Mouse (Mus musculus): ENCODE results near the gene Raver2. TPM values are rescaled to one million over a fixed set of nuclear protein-coding genes. Genes with fewer than 3 reads are reported as not detected.
A peak's percentile ranks its signal among the peaks of the same experiment; 100 is the strongest.

Raver2 gene
- 7.9 and 8.5 TPM in 2 replicates for polyA plus RNA-seq (2012; rRNA removed)

GRCm38 (mm10) chr4:101068786-101069153 lies at the start of gene Raver2:
Gene Raver2 (plus strand): TSS chr4:101068983.
- Histone ChIP-seq H3K4me1 (ENCODE audit: control insufficient read depth, insufficient read depth, low read length) (no peaks in the 10 kb centered on the region), H3K27me3 (ENCODE audit: control insufficient read depth, insufficient read depth, low read length) (no peaks in the 10 kb centered on the region), H3K27ac (ENCODE audit: insufficient read depth, low read length) (no peak within 1 kb of the TSS), H3K4me3 (replicated peaks; ENCODE audit: insufficient read depth, low read depth, low read length) (peak within 1 kb of the TSS; percentile 85)
- peak; percentile 52 to 60 for DNase-seq
- TF ChIP-seq CTCF (IDR thresholded peaks at IDR 0.05; ENCODE audit: borderline replicate concordance, insufficient read depth, low read depth, low read length) (no peak), POLR2A (IDR thresholded peaks at IDR 0.05; ENCODE audit: borderline replicate concordance, insufficient read depth, low read length) (no peak)
- 4% methylated on average over 33 of the region's 54 CpGs for WGBS

DNA sequence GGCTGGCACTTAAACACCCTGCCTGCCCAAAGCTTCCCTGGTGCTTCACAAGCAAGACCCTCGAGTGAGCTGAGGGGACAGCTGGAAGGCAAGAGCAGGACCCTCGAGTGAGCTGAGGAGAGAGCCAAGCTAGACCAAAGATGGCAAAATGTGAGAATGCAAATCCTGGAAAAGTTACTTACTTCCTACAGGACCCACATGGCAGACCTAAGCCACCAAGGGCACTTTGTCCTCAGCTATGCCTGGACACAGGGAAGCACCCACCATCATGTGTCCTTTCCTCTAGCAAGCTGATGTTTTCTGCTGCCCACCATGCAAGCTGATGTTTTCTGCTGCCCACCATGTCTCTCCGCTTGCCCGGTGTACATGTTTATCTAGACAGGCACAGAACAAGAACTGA lies 48.2 kb upstream of the Raver2 start, which contains the start of gene Gm10577:
Gene Gm10577, minus strand, starts transcription at position 101 of the 400 bp plus-strand sequence.
- 57% methylated on average over 4 of the region's 4 CpGs for WGBS

GRCm38 (mm10) chr4:101026566-101026965 lies 42.2 kb upstream of the Raver2 start:
- Histone ChIP-seq H3K4me1 (ENCODE audit: control insufficient read depth, insufficient read depth, low read length) (no peaks in the 10 kb centered on the region), H3K27me3 (ENCODE audit: control insufficient read depth, insufficient read depth, low read length) (no peaks in the 10 kb centered on the region), H3K4me3 (replicated peaks; ENCODE audit: insufficient read depth, low read depth, low read length) (no peak overlapping the region), H3K27ac (ENCODE audit: insufficient read depth, low read length) (no peak overlapping the region)
- TF ChIP-seq CTCF (IDR thresholded peaks at IDR 0.05; ENCODE audit: borderline replicate concordance, insufficient read depth, low read depth, low read length) (no peak), POLR2A (IDR thresholded peaks at IDR 0.05; ENCODE audit: borderline replicate concordance, insufficient read depth, low read length) (no peak)
- no peak for DNase-seq
- WGBS, result 33% methylated on average over 5 of the region's 5 CpGs

More for the DNA sequence above, 48.2 kb upstream of the Raver2 start, which contains the start of gene Gm10577:
- no peak for TF ChIP-seq POLR2A (IDR thresholded peaks at IDR 0.05; ENCODE audit: borderline replicate concordance, insufficient read depth, low read length)
- DNase-seq, result no peak
- H3K4me1 ChIP-seq (ENCODE audit: control insufficient read depth, insufficient read depth, low read length), result no peaks in the 10 kb centered on the region
- H3K27me3 ChIP-seq (ENCODE audit: control insufficient read depth, insufficient read depth, low read length), result no peaks in the 10 kb centered on the region
- no peak within 1 kb of the TSS for H3K27ac ChIP-seq (ENCODE audit: insufficient read depth, low read length)
- no peak within 1 kb of the TSS for H3K4me3 ChIP-seq (replicated peaks; ENCODE audit: insufficient read depth, low read depth, low read length)

DNA sequence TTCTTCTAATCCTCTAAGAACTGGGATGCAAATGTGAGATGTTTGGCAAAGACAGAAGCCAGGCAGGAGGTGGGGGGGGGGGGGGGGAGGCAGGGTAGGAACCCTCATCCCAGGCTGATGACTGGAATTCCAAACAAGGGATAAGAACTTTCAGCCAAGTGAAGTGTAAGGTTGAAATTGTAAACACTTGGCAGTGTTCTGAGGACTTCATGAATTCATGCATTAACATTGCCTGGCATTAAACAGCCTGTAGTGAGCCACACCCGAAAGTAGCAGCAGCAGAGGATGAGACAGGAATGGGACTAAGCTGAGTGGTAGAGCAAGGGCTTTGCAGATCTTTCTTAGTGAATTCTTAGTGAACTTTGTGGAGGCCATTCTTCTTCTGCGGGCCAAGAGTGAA lies 41.8 kb upstream of the Raver2 start:
- H3K27ac ChIP-seq (ENCODE audit: insufficient read depth, low read length), result no peak overlapping the region
- 57% methylated on average over 2 of the region's 2 CpGs for WGBS
- no peaks in the 10 kb centered on the region for H3K4me1 ChIP-seq (ENCODE audit: control insufficient read depth, insufficient read depth, low read length)
- TF ChIP-seq POLR2A (IDR thresholded peaks at IDR 0.05; ENCODE audit: borderline replicate concordance, insufficient read depth, low read length) (no peak), CTCF (IDR thresholded peaks at IDR 0.05; ENCODE audit: borderline replicate concordance, insufficient read depth, low read depth, low read length) (no peak)
- H3K27me3 ChIP-seq (ENCODE audit: control insufficient read depth, insufficient read depth, low read length), result no peaks in the 10 kb centered on the region
- no peak overlapping the region for H3K4me3 ChIP-seq (replicated peaks; ENCODE audit: insufficient read depth, low read depth, low read length)
- DNase-seq, result no peak

DNA sequence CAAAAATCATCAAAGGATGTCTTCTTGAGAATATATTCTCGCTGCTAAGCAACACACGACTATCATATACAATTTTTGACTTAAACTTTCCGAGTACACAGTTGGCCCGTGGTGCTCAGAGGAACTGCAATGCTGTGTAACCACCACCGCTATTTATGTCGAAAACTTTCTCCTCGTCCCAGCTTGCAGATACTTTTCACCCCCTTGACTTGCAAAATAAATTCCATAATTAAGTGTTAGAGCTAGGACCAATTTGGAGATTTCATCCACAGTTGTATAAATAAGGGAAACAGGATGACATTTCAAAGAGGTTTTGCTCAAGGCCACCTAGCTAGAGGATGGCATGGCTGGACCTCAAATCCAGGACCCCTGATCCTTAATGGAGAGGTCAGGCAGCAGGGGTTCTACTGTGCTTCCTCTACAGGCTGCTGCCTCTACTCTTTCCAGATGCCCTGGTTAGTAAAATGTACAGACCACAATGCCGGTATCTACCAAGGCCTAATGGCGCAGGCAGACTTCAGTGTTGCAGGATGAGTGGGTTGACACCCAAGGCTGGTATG lies 40.9 kb upstream of the Raver2 start:
- H3K4me1 ChIP-seq (ENCODE audit: control insufficient read depth, insufficient read depth, low read length), result no peaks in the 10 kb centered on the region
- H3K27me3 ChIP-seq (ENCODE audit: control insufficient read depth, insufficient read depth, low read length), result no peaks in the 10 kb centered on the region
- TF ChIP-seq CTCF (IDR thresholded peaks at IDR 0.05; ENCODE audit: borderline replicate concordance, insufficient read depth, low read depth, low read length), result no peak
- TF ChIP-seq POLR2A (IDR thresholded peaks at IDR 0.05; ENCODE audit: borderline replicate concordance, insufficient read depth, low read length), result no peak
- 93% methylated on average over 9 of the region's 9 CpGs for WGBS
- no peak for DNase-seq
- no peak overlapping the region for H3K4me3 ChIP-seq (replicated peaks; ENCODE audit: insufficient read depth, low read depth, low read length)
- no peak overlapping the region for H3K27ac ChIP-seq (ENCODE audit: insufficient read depth, low read length)

DNA sequence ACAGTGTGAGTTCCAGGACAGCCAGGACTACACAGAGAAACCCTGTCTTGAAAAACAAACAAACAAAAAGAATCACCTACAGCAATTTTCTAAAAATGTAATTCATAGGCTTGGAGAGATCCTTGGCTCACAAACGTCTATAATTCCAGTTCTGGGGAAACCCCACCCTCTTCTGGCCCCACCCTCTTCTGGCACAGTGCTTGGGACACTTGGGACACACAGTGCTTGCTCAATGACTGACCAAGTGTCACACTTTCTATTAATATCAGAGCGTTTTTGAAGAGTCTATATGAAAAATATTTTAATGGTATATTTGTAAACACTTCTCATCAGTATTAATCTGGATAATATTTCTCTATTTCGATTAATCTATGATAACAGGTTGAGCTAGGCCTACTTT lies 35.7 kb upstream of the Raver2 start:
- TF ChIP-seq CTCF (IDR thresholded peaks at IDR 0.05; ENCODE audit: borderline replicate concordance, insufficient read depth, low read depth, low read length), result no peak
- TF ChIP-seq POLR2A (IDR thresholded peaks at IDR 0.05; ENCODE audit: borderline replicate concordance, insufficient read depth, low read length), result no peak
- no peak overlapping the region for H3K4me3 ChIP-seq (replicated peaks; ENCODE audit: insufficient read depth, low read depth, low read length)
- no peaks in the 10 kb centered on the region for H3K27me3 ChIP-seq (ENCODE audit: control insufficient read depth, insufficient read depth, low read length)
- H3K27ac ChIP-seq (ENCODE audit: insufficient read depth, low read length), result no peak overlapping the region
- WGBS, result 65% methylated on average over 3 of the region's 3 CpGs
- no peak for DNase-seq
- H3K4me1 ChIP-seq (ENCODE audit: control insufficient read depth, insufficient read depth, low read length), result no peaks in the 10 kb centered on the region

DNA sequence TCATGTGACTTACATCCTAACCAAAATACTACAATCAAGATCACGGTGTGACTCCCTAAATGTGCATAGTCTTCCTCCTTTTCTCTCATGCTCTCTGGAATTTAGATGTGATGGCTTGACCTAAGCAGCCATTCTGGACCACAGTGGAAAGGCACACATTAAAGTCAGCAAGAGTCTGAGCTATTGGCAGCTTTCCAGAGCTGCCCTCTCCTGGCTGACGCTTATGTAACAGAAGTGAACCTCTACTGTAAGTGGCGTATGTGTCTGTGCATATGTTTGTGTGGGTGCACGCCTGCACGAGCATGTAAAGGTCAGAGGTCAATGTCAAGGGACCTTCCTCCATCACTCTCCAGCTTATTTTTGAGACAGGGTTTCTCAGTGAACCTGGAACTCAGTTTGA lies 33.7 kb upstream of the Raver2 start:
- WGBS, result 63% methylated on average over 5 of the region's 5 CpGs
- no peak for TF ChIP-seq POLR2A (IDR thresholded peaks at IDR 0.05; ENCODE audit: borderline replicate concordance, insufficient read depth, low read length)
- TF ChIP-seq CTCF (IDR thresholded peaks at IDR 0.05; ENCODE audit: borderline replicate concordance, insufficient read depth, low read depth, low read length), result no peak
- H3K4me3 ChIP-seq (replicated peaks; ENCODE audit: insufficient read depth, low read depth, low read length), result no peak overlapping the region
- H3K4me1 ChIP-seq (ENCODE audit: control insufficient read depth, insufficient read depth, low read length), result no peaks in the 10 kb centered on the region
- no peaks in the 10 kb centered on the region for H3K27me3 ChIP-seq (ENCODE audit: control insufficient read depth, insufficient read depth, low read length)
- DNase-seq, result no peak
- no peak overlapping the region for H3K27ac ChIP-seq (ENCODE audit: insufficient read depth, low read length)

- no peak for DNase-seq
- Histone ChIP-seq H3K4me1 (ENCODE audit: control insufficient read depth, insufficient read depth, low read length) (no peaks in the 10 kb centered on the region), H3K4me3 (replicated peaks; ENCODE audit: insufficient read depth, low read depth, low read length) (no peak overlapping the region), H3K27ac (ENCODE audit: insufficient read depth, low read length) (no peak overlapping the region), H3K27me3 (ENCODE audit: control insufficient read depth, insufficient read depth, low read length) (no peaks in the 10 kb centered on the region)
- 27% methylated on average over 7 of the region's 7 CpGs for WGBS
- TF ChIP-seq CTCF (IDR thresholded peaks at IDR 0.05; ENCODE audit: borderline replicate concordance, insufficient read depth, low read depth, low read length), result no peak
- no peak for TF ChIP-seq POLR2A (IDR thresholded peaks at IDR 0.05; ENCODE audit: borderline replicate concordance, insufficient read depth, low read length)
Measured at GRCm38 (mm10) chr4:101037156-101037555, 31.6 kb upstream of the Raver2 start.
